In the genomic region with DNA sequence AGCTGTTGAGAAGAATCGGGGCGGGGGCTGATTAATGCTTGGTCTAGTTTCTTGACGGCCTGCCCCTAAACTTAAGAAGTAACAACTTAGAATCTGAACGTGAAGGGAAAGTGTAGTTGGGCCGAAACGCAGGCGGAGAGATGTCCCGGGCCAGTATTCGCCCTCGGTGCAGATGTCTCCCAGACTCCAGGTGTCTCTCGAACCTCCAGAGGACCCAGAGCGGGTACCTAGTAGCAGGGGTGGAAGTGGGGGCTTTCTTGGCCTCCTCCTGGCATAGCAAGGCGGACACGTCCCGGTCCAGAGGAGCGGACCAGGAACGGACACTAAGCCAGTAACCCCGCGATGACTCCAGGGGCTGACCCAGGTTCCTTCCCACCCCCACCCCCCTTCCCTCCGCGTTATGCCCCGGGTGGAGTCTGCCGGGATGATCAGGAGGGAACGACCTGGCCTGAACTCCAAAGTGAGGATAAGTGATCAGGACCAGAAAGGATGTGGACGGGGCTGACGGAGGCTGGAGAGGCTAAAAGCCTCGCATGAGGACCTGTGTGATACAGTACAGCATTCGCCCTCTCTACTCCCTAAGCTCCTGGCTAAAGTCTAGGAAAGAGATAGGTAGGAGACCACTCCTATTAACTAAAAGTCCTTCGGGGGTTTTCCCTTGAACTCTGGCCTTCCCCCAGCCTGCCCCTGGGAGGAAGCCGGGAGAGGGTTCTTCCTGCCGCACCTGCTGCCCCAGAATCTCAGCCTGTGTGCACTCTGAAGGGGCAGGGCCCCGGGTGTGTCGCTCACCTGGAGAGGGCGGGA, we compare ENCODE assay signal across 7 mouse cellular contexts. TPM values are rescaled to one million over a fixed set of nuclear protein-coding genes. Genes with fewer than 3 reads are reported as not detected.
DNase-seq lines count a peak whose midpoint lies in the region; ATAC-seq and TF ChIP-seq lines count a peak whose summit lies in the region.

No protein-coding gene starts in this region.

- ATAC-seq in forebrain, embryonic 14.5 days, result no peak
- no peak for ATAC-seq in liver, embryonic 13.5 days (ENCODE audit: low read depth)
- 0 out of 2 replicates have a peak, but pooled peaks have one; percentile 35 for ATAC-seq in stomach, embryonic 16.5 days (ENCODE audit: insufficient read depth, low FRiP score)

- no peak overlapping the region; the same call in 1 of the 2 replicates for H3K27ac ChIP-seq in thymus, adult 2 months (ENCODE audit: control insufficient read depth, insufficient read depth, low read length)
- H3K27ac ChIP-seq in forebrain, embryonic 14.5 days (ENCODE audit: low read depth, low read length), result no peak overlapping the region
- H3K27ac ChIP-seq in liver, embryonic 13.5 days, result no peak overlapping the region
- no peak overlapping the region; the same call in 1 of the 2 replicates for H3K27ac ChIP-seq in stomach, embryonic 16.5 days (ENCODE audit: low read length)

- DNase-seq in thymus, adult 2 months, result no peak
- DNase-seq in thymus, adult 18-20 months, result no peak
- DNase-seq in forebrain, embryonic 14.5 days (ENCODE audit: low spot score), result no peak
- DNase-seq in liver, embryonic 13.5 days, result no peak
- no peak for DNase-seq in cerebellum, adult 18-20 months
- no peak for DNase-seq in cerebellum, postnatal 25 days

- TF ChIP-seq CTCF in thymus, adult 2 months (IDR thresholded peaks at IDR 0.05; ENCODE audit: borderline replicate concordance, control insufficient read depth, extremely low read depth, insufficient read depth, low read length, poor library complexity), result no peak

- TF ChIP-seq POLR2A in thymus, adult 2 months (IDR thresholded peaks at IDR 0.05; ENCODE audit: control insufficient read depth, extremely low read depth, insufficient read depth, low read length, poor library complexity), result no peak

- peaks cover 27% of the 10 kb centered on the region for H3K4me1 ChIP-seq in thymus, adult 2 months (replicated peaks; ENCODE audit: control insufficient read depth, insufficient read depth, low read length)
- peaks cover 4% of the 10 kb centered on the region; the same call in 1 of the 2 replicates for H3K4me1 ChIP-seq in forebrain, embryonic 14.5 days (ENCODE audit: control insufficient read depth, insufficient read depth, low read length)
- peaks cover 22% of the 10 kb centered on the region for H3K4me1 ChIP-seq in liver, embryonic 13.5 days (replicated peaks)
- H3K4me1 ChIP-seq in stomach, embryonic 16.5 days (ENCODE audit: control insufficient read depth, insufficient read depth, low read length), result peaks cover 38% of the 10 kb centered on the region

- H3K9me3 ChIP-seq in forebrain, embryonic 14.5 days (replicated peaks; ENCODE audit: control insufficient read depth, low read length), result no peaks in the 10 kb centered on the region
- no peaks in the 10 kb centered on the region for H3K9me3 ChIP-seq in liver, embryonic 13.5 days (replicated peaks)
- H3K9me3 ChIP-seq in stomach, embryonic 16.5 days (replicated peaks; ENCODE audit: control insufficient read depth, low read length), result peaks cover 4% of the 10 kb centered on the region; the same call in 1 of the 2 replicates

- H3K9ac ChIP-seq in forebrain, embryonic 14.5 days (ENCODE audit: low read length), result 0 out of 2 replicates have a peak overlapping the region, but pooled peaks have one; percentile 57
- H3K9ac ChIP-seq in liver, embryonic 13.5 days, result 0 out of 2 replicates have a peak overlapping the region, but pooled peaks have one; percentile 53
- peak overlapping the region; percentile 77 for H3K9ac ChIP-seq in stomach, embryonic 16.5 days (ENCODE audit: low read length)

- peak overlapping the region; percentile 66 for H3K4me3 ChIP-seq in thymus, adult 2 months (ENCODE audit: control insufficient read depth, insufficient read depth, low read length)
- H3K4me3 ChIP-seq in forebrain, embryonic 14.5 days (ENCODE audit: low read depth, low read length), result peak overlapping the region; percentile 47
- H3K4me3 ChIP-seq in liver, embryonic 13.5 days (replicated peaks), result peak overlapping the region; percentile 57
- peak overlapping the region; percentile 66 for H3K4me3 ChIP-seq in stomach, embryonic 16.5 days (replicated peaks; ENCODE audit: low read length)

- H3K27me3 ChIP-seq in thymus, adult 2 months (ENCODE audit: control insufficient read depth, insufficient read depth, low read length), result peaks cover 19% of the 10 kb centered on the region
- H3K27me3 ChIP-seq in forebrain, embryonic 14.5 days (replicated peaks; ENCODE audit: control insufficient read depth, insufficient read depth, low read length), result peaks cover 46% of the 10 kb centered on the region
- peaks cover 78% of the 10 kb centered on the region for H3K27me3 ChIP-seq in liver, embryonic 13.5 days
- peaks cover 18% of the 10 kb centered on the region for H3K27me3 ChIP-seq in stomach, embryonic 16.5 days (ENCODE audit: control insufficient read depth, insufficient read depth, low read length)

- WGBS in thymus, adult 2 months, result 8% methylated on average over 34 of the region's 34 CpGs
- 5% methylated on average over 34 of the region's 34 CpGs for WGBS in forebrain, embryonic 14.5 days
- 5% methylated on average over 34 of the region's 34 CpGs for WGBS in liver, embryonic 13.5 days (ENCODE audit: insufficient replicate concordance)
- WGBS in stomach, embryonic 16.5 days, result 6% methylated on average over 34 of the region's 34 CpGs

- no peaks in the 10 kb centered on the region for H3K36me3 ChIP-seq in thymus, adult 2 months (ENCODE audit: control insufficient read depth, insufficient read depth, low read length)
- H3K36me3 ChIP-seq in forebrain, embryonic 14.5 days (ENCODE audit: control insufficient read depth, insufficient read depth, low read length), result no peaks in the 10 kb centered on the region
- no peaks in the 10 kb centered on the region for H3K36me3 ChIP-seq in liver, embryonic 13.5 days
- no peaks in the 10 kb centered on the region for H3K36me3 ChIP-seq in stomach, embryonic 16.5 days (ENCODE audit: control insufficient read depth, insufficient read depth, low read length)

- peak overlapping the region; percentile 96 for H3K4me2 ChIP-seq in forebrain, embryonic 14.5 days (ENCODE audit: low read length)
- H3K4me2 ChIP-seq in liver, embryonic 13.5 days, result peak overlapping the region; percentile 72
- peak overlapping the region; percentile 99 for H3K4me2 ChIP-seq in stomach, embryonic 16.5 days (ENCODE audit: low read depth, low read length)

RNA-seq across cellular contexts. Expression of gene Irf5, which starts 1.1 kb away (rescaled TPM):
- 37.3 and 46.4 TPM in 2 replicates for polyA plus RNA-seq in thymus, adult 2 months (2012; rRNA removed)
- polyA plus RNA-seq in forebrain, embryonic 14.5 days (2014; fragmentation: Nextera tagmentation; extraction: Ambion mirVana), result 0.98 and 1.4 TPM in 2 replicates
- 6.9 TPM in 2 replicates for polyA plus RNA-seq in liver, embryonic 13.5 days (2015; fragmentation: Nextera tagmentation; extraction: Ambion mirVana)
- polyA plus RNA-seq in stomach, embryonic 16.5 days (2015; fragmentation: Nextera tagmentation; extraction: Ambion mirVana), result 14.0 and 14.2 TPM in 2 replicates

RNA-seq across cellular contexts. Expression of gene Kcp, which starts 19.8 kb away (rescaled TPM):
- 2.9 and 3.0 TPM in 2 replicates for polyA plus RNA-seq in thymus, adult 2 months (2012; rRNA removed)
- 5.8 and 10.6 TPM in 2 replicates for polyA plus RNA-seq in forebrain, embryonic 14.5 days (2014; fragmentation: Nextera tagmentation; extraction: Ambion mirVana)
- 1.5 and 1.6 TPM in 2 replicates for polyA plus RNA-seq in liver, embryonic 13.5 days (2015; fragmentation: Nextera tagmentation; extraction: Ambion mirVana)
- 16.9 TPM in 2 replicates for polyA plus RNA-seq in stomach, embryonic 16.5 days (2015; fragmentation: Nextera tagmentation; extraction: Ambion mirVana)

RNA-seq across cellular contexts. Expression of gene Atp6v1fnb, which starts 56.3 kb away (rescaled TPM):
- 0.22 and 0.34 TPM in 2 replicates for polyA plus RNA-seq in thymus, adult 2 months (2012; rRNA removed)
- polyA plus RNA-seq in forebrain, embryonic 14.5 days (2014; fragmentation: Nextera tagmentation; extraction: Ambion mirVana), result 0.27 TPM in 1 of 2 replicates, not detected in the other
- not detected in 2 replicates for polyA plus RNA-seq in liver, embryonic 13.5 days (2015; fragmentation: Nextera tagmentation; extraction: Ambion mirVana)
- not detected in 2 replicates for polyA plus RNA-seq in stomach, embryonic 16.5 days (2015; fragmentation: Nextera tagmentation; extraction: Ambion mirVana)
